Mouse (Mus musculus) MEL (cell line): ENCODE data around the gene Sim2. TPM values are rescaled to one million over a fixed set of nuclear protein-coding genes. Genes with fewer than 3 reads are reported as not detected.

Experiments
- DNase-seq: peaks from one replicate; pipeline ENCODE4 v3.0.0; 2011; ENCODE audit warnings: low read depth, low spot score
- H3K27ac ChIP-seq: 2 replicates; pipeline ENCODE4 v1.5.1; 2012; ENCODE audit warnings: low read depth, mild to moderate bottlenecking, control low read depth, low read length, moderate library complexity; ENCODE audit not compliant: control insufficient read depth
- H3K27me3 ChIP-seq, 2 experiments: fragments of 150-350 bp in 1 of 2; sonication (generic) in 1 of 2; 2 replicates each; pipeline ENCODE4 v1.6.1; 2012; ENCODE audit warnings: low read length in 2 of 2, mild to moderate bottlenecking in 2 of 2, improper control_type of control experiment in 1 of 2, moderate library complexity in 1 of 2; ENCODE audit not compliant: insufficient read depth in 2 of 2, control insufficient read depth in 1 of 2
- H3K36me3 ChIP-seq, 2 experiments: 2 replicates each; pipeline ENCODE4 v1.6.1; 2012 to 2014; ENCODE audit warnings: low read length in 2 of 2, improper control_type of control experiment in 1 of 2, inconsistent platforms in 1 of 2, mild to moderate bottlenecking in 1 of 2; ENCODE audit not compliant: insufficient read depth in 2 of 2, control insufficient read depth in 1 of 2
- H3K4me1 ChIP-seq, 2 experiments: fragments of 150-350 bp in 1 of 2; sonication (generic) in 1 of 2; 2 replicates each; pipeline ENCODE4 v1.6.1; 2012; ENCODE audit warnings: low read length in 2 of 2, improper control_type of control experiment in 1 of 2, mild to moderate bottlenecking in 1 of 2; ENCODE audit not compliant: insufficient read depth in 2 of 2, control insufficient read depth in 1 of 2
- H3K4me3 ChIP-seq, 2 experiments: fragments of 150-350 bp in 1 of 2; sonication (generic) in 1 of 2; 2 replicates each; pipeline ENCODE4 v1.5.1; 2012; ENCODE audit warnings: low read depth in 2 of 2, low read length in 2 of 2, mild to moderate bottlenecking in 2 of 2, moderate library complexity in 2 of 2, control low read depth in 1 of 2, improper control_type of control experiment in 1 of 2; ENCODE audit not compliant: control insufficient read depth in 1 of 2, insufficient read depth in 1 of 2
- H3K79me2 ChIP-seq: 2 replicates; pipeline ENCODE4 v1.6.1; 2012; ENCODE audit warnings: mild to moderate bottlenecking, low read length, moderate library complexity; ENCODE audit not compliant: control insufficient read depth, poor library complexity, insufficient read depth
- H3K9ac ChIP-seq: 2 replicates; pipeline ENCODE4 v1.6.1; 2012; ENCODE audit warnings: low read depth, mild to moderate bottlenecking, control low read depth, low read length, moderate library complexity; ENCODE audit not compliant: control insufficient read depth, poor library complexity, severe bottlenecking
- H3K9me3 ChIP-seq: fragments of 150-350 bp; sonication (generic); replicated peaks from 2 replicates; pipeline ENCODE4 v1.6.1; 2012; ENCODE audit warnings: mild to moderate bottlenecking, low read length, improper control_type of control experiment, moderate library complexity; ENCODE audit not compliant: insufficient read depth
- BHLHE40 ChIP-seq: IDR thresholded peaks from 2 replicates; pipeline ENCODE4 v1.6.1; 2012; ENCODE audit warnings: low read depth, mild to moderate bottlenecking, inconsistent platforms, low read length, improper control_type of control experiment, borderline replicate concordance
- CHD2 ChIP-seq: IDR thresholded peaks from 2 replicates; pipeline ENCODE4 v1.6.1; 2011; ENCODE audit warnings: low read length, improper control_type of control experiment
- E2F4 ChIP-seq: IDR thresholded peaks from 2 replicates; pipeline ENCODE4 v1.6.1; 2011; ENCODE audit warnings: low read depth, low read length, improper control_type of control experiment, borderline replicate concordance
- ELF1 ChIP-seq: IDR thresholded peaks from 2 replicates; pipeline ENCODE4 v1.6.1; 2014; ENCODE audit warnings: low read depth, mild to moderate bottlenecking, inconsistent platforms, low read length, improper control_type of control experiment, moderate library complexity
- ETS1 ChIP-seq: IDR thresholded peaks from 2 replicates; pipeline ENCODE4 v1.6.1; 2012; ENCODE audit warnings: low read depth, mild to moderate bottlenecking, inconsistent platforms, low read length, improper control_type of control experiment, moderate library complexity
- GABPA ChIP-seq: IDR thresholded peaks from 2 replicates; pipeline ENCODE4 v1.6.1; 2012; ENCODE audit warnings: low read depth, mild to moderate bottlenecking, inconsistent platforms, low read length, improper control_type of control experiment, moderate library complexity
- GATA1 ChIP-seq: IDR thresholded peaks from 2 replicates; pipeline ENCODE4 v1.6.1; 2011; ENCODE audit warnings: low read depth, low read length, improper control_type of control experiment
- JUND ChIP-seq: IDR thresholded peaks from 2 replicates; pipeline ENCODE4 v1.6.1; 2011; ENCODE audit warnings: low read depth, mild to moderate bottlenecking, improper control_type of control experiment, low read length
- KAT2A ChIP-seq: conservative IDR thresholded peaks from 2 replicates; pipeline ENCODE4 v1.6.1; 2012; ENCODE audit warnings: low read depth, low read length, improper control_type of control experiment, inconsistent platforms
- MAFK ChIP-seq: IDR thresholded peaks from 2 replicates; pipeline ENCODE4 v1.6.1; 2011; ENCODE audit warnings: low read depth, mild to moderate bottlenecking, low read length, improper control_type of control experiment, borderline replicate concordance
- MAX ChIP-seq: IDR thresholded peaks from 2 replicates; pipeline ENCODE4 v1.6.1; 2011; ENCODE audit warnings: low read length, improper control_type of control experiment
- MAZ ChIP-seq: IDR thresholded peaks from 2 replicates; pipeline ENCODE4 v1.6.1; 2012; ENCODE audit warnings: low read depth, mild to moderate bottlenecking, inconsistent platforms, low read length, improper control_type of control experiment
- MEF2A ChIP-seq: IDR thresholded peaks from 2 replicates; pipeline ENCODE4 v1.6.1; 2014; ENCODE audit warnings: low read depth, mild to moderate bottlenecking, inconsistent platforms, low read length, improper control_type of control experiment; ENCODE audit not compliant: poor library complexity, insufficient replicate concordance, severe bottlenecking; ENCODE audit errors: extremely low read depth
- MXI1 ChIP-seq: IDR thresholded peaks from 2 replicates; pipeline ENCODE4 v1.6.1; 2011; ENCODE audit warnings: mild to moderate bottlenecking, low read depth, low read length, improper control_type of control experiment
- NELFE ChIP-seq: IDR thresholded peaks from 2 replicates; pipeline ENCODE4 v1.6.1; 2011; ENCODE audit warnings: low read depth, low read length, improper control_type of control experiment
- NRF1 ChIP-seq: IDR thresholded peaks from 2 replicates; pipeline ENCODE4 v1.6.1; 2014; ENCODE audit warnings: low read depth, mild to moderate bottlenecking, inconsistent platforms, low read length, improper control_type of control experiment, moderate library complexity; ENCODE audit not compliant: poor library complexity, insufficient read depth, severe bottlenecking
- POLR2AphosphoS5 ChIP-seq: IDR thresholded peaks from 2 replicates; pipeline ENCODE4 v1.6.1; 2012; ENCODE audit warnings: low read depth, borderline replicate concordance, mild to moderate bottlenecking, inconsistent platforms, low read length, moderate library complexity, mixed read lengths
- RAD21 ChIP-seq: IDR thresholded peaks from 2 replicates; pipeline ENCODE4 v1.6.1; 2011; ENCODE audit warnings: mild to moderate bottlenecking, low read depth, low read length, improper control_type of control experiment
- RCOR1 ChIP-seq: IDR thresholded peaks from 2 replicates; pipeline ENCODE4 v1.6.1; 2012; ENCODE audit warnings: low read depth, mild to moderate bottlenecking, inconsistent platforms, low read length, improper control_type of control experiment
- SIN3A ChIP-seq: IDR thresholded peaks from 2 replicates; pipeline ENCODE4 v1.6.1; 2012; ENCODE audit warnings: low read length, improper control_type of control experiment, inconsistent platforms
- TAL1 ChIP-seq: IDR thresholded peaks from 2 replicates; pipeline ENCODE4 v1.6.1; 2012; ENCODE audit warnings: mild to moderate bottlenecking, inconsistent platforms, low read length, moderate library complexity, mixed read lengths
- UBTF ChIP-seq: IDR thresholded peaks from 2 replicates; pipeline ENCODE4 v1.6.1; 2012; ENCODE audit warnings: low read depth, mild to moderate bottlenecking, inconsistent platforms, low read length, improper control_type of control experiment, moderate library complexity, borderline replicate concordance; ENCODE audit not compliant: insufficient read depth
- ZKSCAN1 ChIP-seq: IDR thresholded peaks from 2 replicates; pipeline ENCODE4 v1.6.1; 2012; ENCODE audit warnings: low read depth, mild to moderate bottlenecking, inconsistent platforms, low read length, improper control_type of control experiment, moderate library complexity
- ZNF384 ChIP-seq: IDR thresholded peaks from 2 replicates; pipeline ENCODE4 v1.6.1; 2012; ENCODE audit warnings: low read depth, mild to moderate bottlenecking, inconsistent platforms, low read length, improper control_type of control experiment
- polyA plus RNA-seq, 2 experiments: library from polyadenylated mRNA; stranded (reverse) in 1 of 2; unstranded in 1 of 2; fragments of >175 nt in 1 of 2; fragments of >200 nt in 1 of 2; gene quantifications; 2 replicates each; pipeline versions ENCODE4 v1.2.1 to v1.2.4; 2012; ENCODE audit warnings: low replicate concordance in 2 of 2, low read depth in 1 of 2; ENCODE audit not compliant: insufficient read length in 2 of 2, insufficient read depth in 1 of 2, missing spikeins in 1 of 2
- total RNA-seq: library from RNA; depleted of rRNA; stranded (reverse); fragments of 300-350 nt; gene quantifications from 2 replicates; pipeline ENCODE4 v1.2.3, GENCODE M21; 2012

The Sim2 gene
- total and polyA plus RNA-seq, 3 experiments: not detected

DNA sequence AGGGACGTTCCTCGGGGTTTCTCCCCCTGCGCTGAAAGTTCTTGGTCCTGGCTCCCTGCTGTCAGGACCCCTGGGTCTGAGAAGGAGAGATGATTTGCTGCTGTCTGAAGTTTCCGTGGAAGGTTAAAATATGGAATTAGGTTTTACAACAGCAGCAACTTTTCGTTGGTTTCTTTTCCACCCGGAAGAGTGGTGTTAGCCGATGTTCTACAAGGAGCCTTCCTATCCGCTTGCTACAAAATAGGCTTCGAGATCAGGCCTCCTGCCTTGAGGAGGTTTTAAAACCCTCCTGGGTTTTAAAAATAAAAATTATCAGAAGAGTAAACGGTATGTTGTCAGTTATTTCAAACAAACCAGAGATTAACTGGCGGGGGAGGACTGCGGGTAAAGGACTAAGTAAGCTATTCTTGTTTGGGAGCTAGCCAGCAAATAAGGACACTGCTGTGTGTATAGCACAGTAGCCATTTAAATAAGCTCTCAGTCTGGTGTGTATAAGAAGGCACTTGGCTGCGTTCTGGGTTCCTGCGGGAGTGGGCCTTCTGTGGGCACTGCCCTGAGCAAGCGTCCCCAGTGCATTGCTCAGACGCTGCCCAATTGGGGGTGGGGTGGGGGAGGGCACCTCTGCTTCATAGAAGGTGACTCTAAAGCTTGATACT lies 3.0 kb downstream of the Sim2 start:
- Histone ChIP-seq H3K9me3 (no peaks in the 10 kb centered on the region), H3K27me3 (no peaks in the 10 kb centered on the region; a peak in 1 of 4 replicates), H3K36me3 (no peaks in the 10 kb centered on the region), H3K79me2 (no peaks in the 10 kb centered on the region), H3K4me1 (no peaks in the 10 kb centered on the region), H3K4me3 (no peak overlapping the region), H3K27ac (no peak overlapping the region), H3K9ac (no peak overlapping the region)
- TF ChIP-seq ZKSCAN1: no peak
- TF ChIP-seq MXI1: no peak
- no peak for TF ChIP-seq JUND
- TF ChIP-seq GATA1: no peak
- no peak for TF ChIP-seq SIN3A
- no peak for TF ChIP-seq RAD21
- TF ChIP-seq GABPA: no peak
- no peak for TF ChIP-seq MAZ
- TF ChIP-seq KAT2A: no peak
- no peak for DNase-seq

DNA sequence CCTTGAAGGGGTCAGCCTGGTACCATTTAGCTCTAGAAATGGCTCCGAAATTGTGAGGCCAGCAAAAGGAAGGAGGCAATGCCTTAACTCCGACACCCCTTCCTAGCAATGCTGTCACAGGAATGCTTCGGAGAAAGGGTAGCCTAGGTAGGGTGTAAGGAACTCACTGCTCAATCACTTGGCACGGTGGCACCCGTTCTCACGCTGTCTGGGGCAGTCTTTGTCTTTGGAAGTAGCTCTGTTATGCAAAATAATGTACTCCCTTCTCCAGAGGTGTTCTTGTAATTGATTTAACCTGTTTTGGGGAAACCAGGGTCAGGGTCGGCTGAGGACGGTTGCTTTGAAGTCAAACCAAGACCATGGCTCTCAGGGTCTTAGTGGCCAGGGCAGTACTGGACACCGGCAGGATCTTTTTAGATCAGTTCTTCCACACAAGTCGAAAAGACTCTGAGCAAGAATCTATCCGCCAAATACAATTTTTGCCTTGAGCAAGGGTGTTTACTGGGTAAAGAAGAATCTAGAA lies 3.6 kb downstream of the Sim2 start:
- Histone ChIP-seq H3K9ac (no peak overlapping the region), H3K4me1 (no peaks in the 10 kb centered on the region), H3K9me3 (no peaks in the 10 kb centered on the region), H3K27me3 (no peaks in the 10 kb centered on the region; a peak in 1 of 4 replicates)
- TF ChIP-seq JUND (no peak), ZNF384 (no peak), BHLHE40 (no peak), GATA1 (no peak), MEF2A (no peak), ELF1 (no peak), CHD2 (no peak), MAFK (no peak), NRF1 (no peak), RCOR1 (no peak), GABPA (no peak), TAL1 (no peak), MAX (no peak), MXI1 (no peak), POLR2AphosphoS5 (no peak), ETS1 (no peak), SIN3A (no peak), E2F4 (no peak), UBTF (no peak), NELFE (no peak)
- TF ChIP-seq, all 39 proteins: peak for 0
- Histone ChIP-seq H3K36me3 (no peaks in the 10 kb centered on the region), H3K4me3 (no peak overlapping the region), H3K79me2 (no peaks in the 10 kb centered on the region), H3K27ac (no peak overlapping the region)
- DNase-seq: no peak
